Mouse (Mus musculus): Measurements from ENCODE around the gene Rpl13a.
"Not testable (repeated sequence)": the region's sequence is repeated elsewhere in the genome, so short reads cannot be mapped to it uniquely, and the experiment has no call there.

Rpl13a gene

DNA sequence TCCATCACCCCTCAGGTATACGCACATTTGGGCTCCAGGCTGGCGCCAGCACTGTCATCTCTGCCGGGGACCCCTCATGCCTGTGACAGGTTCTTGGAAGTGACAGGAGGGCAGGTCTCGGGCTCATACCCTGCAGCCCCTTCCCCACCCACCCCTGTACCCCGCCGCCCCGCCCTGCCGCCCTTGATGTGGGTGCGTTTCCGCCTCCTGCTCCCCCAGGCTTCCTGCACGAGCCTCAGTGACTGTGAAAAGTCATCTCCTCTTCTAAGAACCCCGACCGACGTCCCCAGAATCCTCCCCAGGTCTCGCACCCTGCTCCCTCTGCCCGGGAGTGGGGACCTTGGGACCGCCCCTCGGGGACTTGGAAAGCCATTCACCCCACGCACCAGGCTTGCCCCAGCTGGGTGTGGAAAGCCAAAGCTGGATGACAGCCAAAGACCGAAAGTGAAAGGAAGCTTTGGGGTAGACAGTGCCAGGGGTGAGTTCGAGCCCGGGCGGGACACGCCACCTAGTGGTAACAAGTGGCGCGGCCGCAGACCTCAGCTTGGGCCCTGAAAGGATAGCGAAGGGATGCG, 7.5 kb upstream of the Rpl13a start, which contains the start of the genes Gm45713 and Flt3l:
Gene Gm45713, minus strand, starts transcription at position 239 of the 575 bp plus-strand sequence.
Gene Flt3l, minus strand, starts transcription at position 440 of the 575 bp plus-strand sequence.
- DNase-seq (ENCODE audit: low read depth, low spot score): no peak

DNA sequence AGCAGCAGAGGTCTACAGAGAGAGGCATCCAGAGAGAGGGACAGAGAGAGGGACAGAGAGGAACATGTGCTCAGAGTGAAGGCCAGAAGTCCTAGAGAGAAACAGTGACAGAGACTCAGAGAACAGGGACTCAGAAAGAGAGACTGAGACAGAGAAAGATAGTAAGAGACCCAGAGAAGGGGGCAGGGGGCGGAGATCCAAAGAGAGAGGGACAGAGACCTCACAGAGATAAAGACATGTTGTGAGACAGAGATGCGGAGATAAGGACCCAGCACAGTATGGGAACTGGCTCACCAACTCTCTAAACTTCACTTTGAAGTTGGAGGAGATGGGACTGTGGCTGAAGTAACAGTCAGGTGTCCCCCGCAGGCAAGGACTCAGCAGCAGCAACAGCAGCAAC, 6.8 kb upstream of the Rpl13a start:
- DNase-seq (ENCODE audit: low read depth, low spot score): no peak

DNA sequence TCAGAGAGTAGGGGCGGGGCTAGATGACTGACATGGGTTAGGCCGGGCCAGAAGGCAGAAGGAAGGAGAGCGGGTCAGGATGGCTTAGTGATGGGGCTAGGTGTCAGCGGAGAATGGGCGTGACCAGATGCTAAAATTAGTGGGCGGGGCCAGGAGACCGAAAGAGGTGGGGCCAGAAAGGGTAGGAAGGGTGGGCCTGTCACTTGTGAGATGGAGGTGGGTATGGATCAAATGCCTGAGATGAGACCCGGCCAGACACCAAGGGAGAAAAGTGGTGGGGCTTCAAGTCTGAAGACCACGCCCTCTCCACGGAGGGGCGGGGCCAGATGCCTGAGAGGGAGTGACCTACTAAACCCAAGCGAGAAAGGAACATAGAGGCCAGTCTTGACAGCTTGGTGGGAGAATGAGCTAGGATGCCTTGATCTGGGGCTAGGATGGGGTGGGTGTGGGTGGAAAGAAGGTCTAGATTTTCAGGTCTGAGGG, 6.0 kb upstream of the Rpl13a start:
- DNase-seq (ENCODE audit: low read depth, low spot score): no peak

DNA sequence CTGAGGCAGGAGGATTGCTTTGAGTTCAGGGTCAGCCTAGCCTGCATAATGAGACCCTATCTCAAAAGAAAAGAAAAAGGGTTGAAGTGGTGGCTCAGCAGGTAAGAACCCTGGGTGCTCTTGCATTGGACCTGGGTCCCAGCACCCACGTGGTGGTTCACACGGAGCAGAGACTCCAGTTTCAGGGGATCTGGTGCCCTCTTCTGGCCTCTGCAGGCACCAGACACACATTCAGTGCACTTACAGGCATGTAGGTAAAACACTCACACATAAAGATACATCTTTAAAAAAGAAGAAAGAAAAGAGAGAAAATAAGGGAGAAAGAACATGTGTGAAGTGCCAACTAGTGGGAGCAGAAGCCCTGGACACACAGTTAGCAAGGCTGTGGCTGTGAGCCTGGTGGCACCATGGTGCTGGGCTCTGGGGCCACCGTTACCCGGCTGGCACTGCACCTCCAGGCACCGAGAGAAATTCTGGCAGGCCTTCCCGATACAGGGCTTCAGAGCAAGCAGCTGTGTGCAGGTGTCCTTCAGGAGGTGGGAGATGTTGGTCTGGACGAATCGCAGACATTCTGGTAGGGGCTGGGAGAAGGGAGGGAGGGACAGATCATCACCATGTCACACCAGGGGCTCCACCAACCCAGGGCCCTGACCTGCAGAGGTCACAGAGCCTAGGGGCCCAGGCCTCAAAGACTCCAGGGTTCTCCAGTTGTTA, 5.0 kb upstream of the Rpl13a start:
- DNase-seq (ENCODE audit: low read depth, low spot score): no peak

DNA sequence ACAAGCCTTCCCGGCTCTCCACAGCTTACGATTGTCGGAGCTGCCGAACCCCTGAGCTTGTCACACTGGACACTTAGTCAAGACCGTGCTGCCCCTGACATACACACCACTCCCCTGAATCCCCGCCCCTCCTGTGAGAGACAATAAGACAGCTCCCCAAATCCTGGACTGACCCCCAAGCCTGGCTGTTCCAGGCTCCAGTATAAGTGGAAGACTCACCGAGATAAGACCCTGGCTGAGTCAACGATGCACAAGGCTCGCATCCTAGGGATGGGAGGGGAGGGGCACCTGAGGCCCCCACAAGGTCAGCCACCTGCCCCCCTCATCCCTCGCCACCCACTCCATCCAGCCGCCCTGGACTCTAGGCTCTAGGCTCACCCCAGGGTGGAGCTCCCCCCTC, 3.3 kb upstream of the Rpl13a start:
- DNase-seq (ENCODE audit: low read depth, low spot score): no peak

DNA sequence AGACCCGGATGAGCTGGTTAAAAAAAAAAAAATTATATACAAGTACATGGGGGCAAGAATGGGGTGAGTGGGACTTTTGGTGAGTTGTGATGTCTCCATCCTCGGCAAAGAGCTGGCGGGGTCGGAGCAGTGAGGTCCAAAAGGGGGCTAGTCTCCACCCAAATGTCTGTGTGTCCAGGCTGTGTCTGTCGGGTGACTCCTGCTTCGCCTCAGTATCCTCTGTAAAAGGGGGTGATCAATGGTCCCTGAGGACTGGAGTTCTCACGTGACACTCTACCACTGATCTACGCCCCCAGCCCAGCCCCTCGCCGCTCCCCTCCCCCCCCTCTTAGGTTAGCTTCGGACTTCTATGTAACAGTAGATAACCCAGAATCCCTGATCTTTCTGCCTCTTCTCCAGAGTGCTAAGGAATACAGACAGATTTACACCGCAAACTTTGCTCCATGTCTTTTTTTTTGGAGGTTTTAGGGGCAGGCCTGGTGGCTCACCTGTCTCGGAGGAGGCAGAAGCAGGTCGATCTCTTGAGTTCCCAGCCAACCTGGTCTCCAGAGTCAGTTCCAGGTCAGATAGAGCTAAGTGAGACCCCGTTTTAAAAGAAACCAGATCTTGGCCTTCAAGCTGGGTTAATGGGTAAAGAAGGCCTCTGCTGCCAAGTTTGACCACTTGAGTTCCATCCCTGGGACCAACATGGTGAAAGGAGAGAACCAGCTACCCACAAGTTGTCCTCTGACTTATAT, 1.4 kb upstream of the Rpl13a start:
- no peak for DNase-seq (ENCODE audit: low read depth, low spot score)

DNA sequence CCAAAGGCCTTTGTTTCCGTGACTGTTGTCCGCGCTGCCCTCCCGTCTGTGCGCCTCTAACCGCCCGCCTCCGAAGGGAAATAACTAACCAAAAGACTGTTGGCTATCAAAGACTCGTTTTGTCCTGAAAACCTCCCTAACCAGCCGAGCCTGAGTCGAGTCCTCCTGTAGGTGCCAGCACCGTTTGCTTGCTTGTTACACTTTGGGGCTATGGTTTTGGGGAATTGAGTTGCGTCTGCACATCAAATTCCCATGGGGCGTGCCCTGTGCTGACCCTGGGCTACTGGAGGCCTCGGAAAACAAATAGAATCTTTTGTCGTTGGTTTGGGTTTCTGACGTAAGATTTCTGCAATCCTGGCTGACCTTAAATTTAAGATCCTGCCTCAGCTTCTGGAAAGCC, 757 bp upstream of the Rpl13a start:
- DNase-seq (ENCODE audit: low read depth, low spot score): no peak

DNA sequence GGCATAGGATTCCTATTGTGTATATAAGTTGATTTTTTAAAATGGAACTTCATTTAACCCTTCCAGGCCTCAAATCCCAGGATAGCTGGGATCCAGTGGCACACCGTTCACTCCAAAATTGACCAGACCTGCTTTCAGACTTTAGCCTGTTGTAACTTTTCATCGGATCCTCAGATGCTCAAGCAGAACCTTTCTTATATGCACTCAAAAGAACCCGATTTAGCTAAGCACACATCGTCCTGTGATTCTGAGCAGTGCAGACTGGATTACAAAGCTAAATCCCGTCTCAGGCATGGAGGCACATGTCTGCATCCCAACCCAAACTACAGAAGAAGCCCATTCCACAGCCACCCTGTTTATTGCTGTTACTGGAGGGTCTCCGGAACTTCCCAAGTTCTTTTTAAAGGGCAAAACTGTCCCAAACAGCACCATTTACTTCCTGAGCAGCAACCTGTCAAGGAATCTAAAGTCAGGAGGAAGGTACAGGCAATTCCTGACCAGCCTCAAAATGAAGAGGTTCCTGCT, 799 bp downstream of the Rpl13a start:
- no peak for DNase-seq (ENCODE audit: low read depth, low spot score)

DNA sequence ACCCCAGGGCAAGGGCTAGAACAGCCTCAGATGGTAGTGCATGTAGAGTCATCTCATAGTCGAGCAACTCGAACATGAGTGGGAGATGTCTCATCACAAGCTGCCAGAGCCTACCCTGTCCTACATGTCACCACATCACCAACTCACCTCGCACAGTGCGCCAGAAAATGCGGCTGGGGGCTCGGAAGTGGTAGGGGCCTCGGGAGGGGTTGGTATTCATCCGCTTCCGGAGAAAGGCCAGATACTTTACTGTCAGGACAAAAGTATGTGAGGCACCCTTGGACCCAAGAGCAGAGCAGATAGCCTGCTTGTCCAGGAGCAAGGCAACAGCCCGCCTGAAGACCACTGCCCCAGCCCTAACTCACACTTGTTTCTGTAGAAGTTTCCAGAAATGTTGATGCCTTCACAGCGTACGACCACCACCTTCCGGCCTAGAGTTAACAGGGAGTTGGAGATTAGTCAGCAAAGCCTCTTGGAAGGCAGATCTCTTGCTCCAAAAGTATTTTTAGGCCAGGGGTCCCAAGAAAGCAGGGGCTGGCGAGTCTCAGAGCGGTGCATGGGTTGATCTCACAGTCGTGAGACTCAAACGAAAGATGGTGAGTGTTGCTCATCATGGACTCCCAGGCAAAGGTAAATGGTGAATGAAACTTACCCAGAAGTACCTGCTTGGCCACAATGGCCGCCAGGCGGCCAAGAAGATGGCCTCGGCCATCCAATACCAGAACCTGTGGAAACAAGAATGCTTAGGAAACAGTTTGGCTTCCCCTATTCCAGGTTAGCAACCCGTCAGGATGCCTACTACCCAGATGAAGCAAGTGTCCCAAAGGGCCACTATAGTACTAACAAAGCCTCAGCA, 1.5 kb downstream of the Rpl13a start:
- no peak for DNase-seq (ENCODE audit: low read depth, low spot score)

DNA sequence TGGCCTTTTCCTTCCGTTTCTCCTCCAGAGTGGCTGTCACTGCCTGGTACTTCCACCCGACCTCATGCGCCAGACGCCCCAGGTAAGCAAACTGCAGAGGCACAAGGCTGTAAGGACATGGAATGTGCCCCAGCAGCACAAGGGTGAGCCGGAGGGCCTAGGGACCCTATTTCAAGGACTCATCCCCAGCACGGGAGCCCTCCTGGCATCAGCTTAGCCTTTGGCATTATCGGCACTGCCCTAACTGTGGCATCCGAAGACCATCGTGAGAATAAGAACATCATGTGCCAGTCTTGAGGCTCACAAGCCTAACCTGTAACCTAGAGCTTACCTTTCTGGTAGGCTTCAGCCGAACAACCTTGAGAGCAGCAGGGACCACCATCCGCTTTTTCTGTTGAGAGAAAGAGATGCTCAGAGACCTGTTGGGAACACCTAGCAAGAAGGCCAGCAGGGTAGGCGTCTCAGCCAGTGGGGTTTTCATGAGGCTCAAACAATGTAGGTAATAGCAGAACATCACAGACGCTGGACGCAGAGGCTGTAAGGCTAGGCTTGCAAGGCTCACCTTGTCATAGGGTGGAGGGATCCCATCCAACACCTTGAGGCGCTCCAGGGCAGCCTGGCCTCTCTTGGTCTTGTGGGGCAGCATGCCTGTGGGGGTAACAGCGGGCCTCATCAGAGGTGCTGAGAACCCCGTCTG, 2.3 kb downstream of the Rpl13a start:
- no peak for DNase-seq (ENCODE audit: low read depth, low spot score)

DNA sequence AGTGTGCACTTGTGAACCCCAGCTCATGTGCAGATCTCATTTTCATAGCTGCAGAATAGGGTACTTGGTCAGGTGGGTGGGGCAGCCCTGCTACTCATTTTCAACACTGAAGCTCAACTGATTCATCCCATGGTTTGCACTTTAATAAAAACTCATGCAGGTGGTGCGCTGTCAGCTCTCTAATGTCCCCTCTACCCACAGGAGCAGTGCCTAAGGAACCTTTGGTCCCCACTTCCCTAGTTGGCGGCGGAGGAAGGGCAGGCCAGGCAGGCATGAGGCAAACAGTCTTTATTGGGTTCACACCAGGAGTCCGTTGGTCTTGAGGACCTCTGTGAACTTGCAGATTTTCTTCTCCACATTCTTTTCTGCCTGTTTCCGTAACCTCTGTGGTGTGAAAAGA, 2.9 kb downstream of the Rpl13a start:
- not testable (repeated sequence) for DNase-seq (ENCODE audit: low read depth, low spot score)

DNA sequence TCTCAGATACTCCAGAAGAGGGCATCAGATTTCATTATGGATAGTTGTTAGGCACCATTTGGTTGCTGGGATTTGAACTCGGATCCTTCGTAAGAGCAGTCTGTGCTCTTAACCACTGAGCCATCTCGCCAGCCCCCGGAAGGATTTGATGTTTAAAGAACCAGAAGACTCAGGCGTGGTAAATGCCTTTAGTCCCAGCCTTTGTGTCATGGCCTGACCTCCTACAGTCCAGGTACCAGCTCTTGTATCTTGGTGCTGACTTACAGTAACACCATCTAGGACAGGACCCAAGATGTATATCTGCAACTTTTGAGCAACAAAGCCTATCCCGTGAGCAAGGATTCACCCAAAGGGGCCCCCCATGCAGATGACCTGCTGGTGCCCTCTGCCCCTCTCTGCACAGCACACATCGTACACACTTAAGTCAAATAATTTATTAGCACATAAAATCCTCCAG, 3.4 kb downstream of the Rpl13a start:
- DNase-seq (ENCODE audit: low read depth, low spot score): no peak

DNA sequence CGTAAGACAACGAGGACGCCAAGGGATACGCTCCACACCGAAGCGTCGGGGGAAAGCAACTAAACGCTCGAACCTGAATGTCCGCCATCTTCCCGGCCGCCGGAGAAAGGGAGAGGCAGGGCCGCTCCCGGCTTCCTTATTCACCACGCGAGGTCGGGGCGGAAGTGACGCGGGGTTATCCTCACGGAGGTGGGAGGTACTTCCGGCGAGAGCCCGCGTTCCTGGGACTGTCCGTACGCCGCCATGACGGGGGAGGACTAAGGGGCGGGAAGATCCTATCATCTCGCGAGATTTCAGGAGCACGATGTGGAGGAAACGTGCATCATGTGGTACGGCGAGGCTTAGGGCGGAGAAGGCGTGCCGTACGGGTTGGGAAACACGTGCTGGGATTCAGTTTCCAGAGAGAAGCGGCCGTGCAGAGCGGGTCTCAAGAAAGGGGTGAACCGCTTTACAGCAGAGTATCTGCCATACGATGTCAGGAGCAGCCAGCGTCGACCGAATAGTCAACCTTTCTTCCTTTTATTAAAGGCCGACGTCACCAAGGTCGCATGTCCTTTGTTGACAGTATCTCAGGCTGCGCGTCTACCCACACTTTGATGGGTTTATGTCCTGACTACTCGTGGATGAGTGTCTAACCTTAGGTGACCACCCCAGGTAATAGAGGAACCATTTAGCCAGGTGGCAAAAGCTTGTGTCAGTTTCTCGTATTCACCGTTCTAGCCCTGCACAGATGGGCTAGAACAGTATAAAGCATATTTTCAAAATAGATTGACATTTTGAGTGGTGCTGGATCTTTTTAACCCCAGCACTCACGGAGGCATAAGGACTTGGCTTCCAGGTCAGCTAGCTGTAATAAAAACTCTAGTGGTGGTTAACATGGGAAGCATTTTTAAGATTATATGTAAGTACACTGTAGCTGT, 4.1 kb downstream of the Rpl13a start, which contains the start of gene Rps11:
Gene Rps11, minus strand, starts transcription at position 216 of the 920 bp plus-strand sequence.
- peak; percentile 99 for DNase-seq (ENCODE audit: low read depth, low spot score)

DNA sequence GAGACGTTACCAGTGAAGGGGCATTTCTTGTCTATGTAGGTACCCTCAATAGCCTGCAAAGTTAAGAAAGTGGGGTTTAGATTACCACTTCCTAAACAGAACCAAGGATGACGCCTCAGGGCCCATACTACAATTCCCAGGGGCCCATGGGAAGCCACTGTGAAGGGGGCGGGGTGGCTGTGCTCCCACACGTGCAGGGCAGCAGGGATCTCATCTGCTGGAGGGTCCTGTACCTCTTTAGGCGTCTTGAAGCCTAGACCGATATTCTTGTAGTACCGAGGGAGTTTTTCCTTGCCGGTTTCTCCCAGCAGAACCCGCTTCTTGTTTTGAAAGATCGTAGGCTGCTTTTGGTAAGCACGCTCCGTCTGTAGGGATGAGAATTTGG, 5.4 kb downstream of the Rpl13a start:
- no peak for DNase-seq (ENCODE audit: low read depth, low spot score)

DNA sequence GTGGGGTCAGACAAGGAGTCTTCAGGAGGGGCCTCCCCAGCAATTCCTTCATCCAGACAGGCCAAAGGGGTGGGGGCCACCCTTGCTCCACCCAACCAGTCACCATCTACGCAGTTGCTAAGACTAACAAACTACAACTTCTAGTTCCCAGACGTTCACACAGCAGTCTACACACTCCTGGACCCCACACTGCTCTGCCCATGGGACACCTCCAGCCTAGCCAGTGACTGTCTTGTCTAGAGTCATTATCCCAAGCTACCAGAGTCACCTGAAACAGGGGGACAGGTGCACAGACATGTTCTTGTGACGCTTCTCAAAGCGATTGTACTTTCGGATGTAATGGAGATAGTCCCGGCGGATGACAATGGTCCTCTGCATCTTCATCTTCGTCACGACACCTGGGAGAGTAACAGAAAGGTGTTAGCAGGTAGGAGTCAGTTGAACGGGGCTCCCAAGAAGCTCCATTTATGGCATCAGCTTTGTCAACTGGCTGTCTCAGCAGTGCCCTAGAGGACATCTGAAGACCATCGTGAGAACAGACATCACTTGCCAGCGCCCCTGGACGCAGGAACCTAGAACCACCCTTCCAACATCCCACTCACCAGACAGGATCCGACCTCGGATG, 5.9 kb downstream of the Rpl13a start:
- DNase-seq (ENCODE audit: low read depth, low spot score): no peak

DNA sequence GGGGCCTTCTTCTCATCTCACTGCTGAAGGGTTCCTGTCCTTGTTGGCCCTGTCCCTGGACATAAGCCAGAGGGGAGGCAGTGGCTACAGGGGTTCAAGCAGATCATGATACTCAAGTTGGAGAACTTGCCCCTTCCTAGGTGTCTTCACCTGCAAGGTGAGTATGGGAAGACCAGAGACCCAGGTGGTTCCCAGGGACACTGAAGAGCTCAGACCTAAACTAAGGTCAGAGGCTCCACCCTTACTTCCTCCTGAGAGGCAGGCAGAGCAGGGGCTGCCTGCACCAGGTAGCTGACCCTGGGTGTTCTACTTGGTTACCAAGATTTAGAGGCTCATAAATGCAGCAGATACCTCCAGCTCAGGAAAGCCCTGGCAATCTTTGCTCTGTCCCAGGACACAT, 6.6 kb downstream of the Rpl13a start:
- no peak for DNase-seq (ENCODE audit: low read depth, low spot score)

DNA sequence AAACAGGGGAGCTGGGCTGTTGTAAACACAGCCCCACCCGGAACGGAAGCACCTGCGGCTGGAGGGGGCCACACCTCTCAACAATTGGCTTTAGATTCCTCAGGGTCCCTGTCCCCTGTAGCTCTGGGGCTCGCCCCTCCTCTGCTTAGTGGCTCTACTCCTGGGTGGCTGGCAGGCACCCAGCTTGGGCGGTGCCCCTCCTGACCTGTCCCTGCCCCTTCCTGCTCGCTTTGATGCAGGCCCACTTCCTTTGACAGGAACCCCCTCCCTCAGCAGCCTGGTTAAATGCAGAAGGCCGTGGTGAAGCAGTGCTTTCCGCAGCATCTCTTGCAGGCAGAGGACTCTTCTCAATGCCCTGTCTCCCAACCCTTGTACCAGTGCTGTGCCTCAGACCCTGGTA, 7.2 kb downstream of the Rpl13a start:
- DNase-seq (ENCODE audit: low read depth, low spot score): no peak

DNA sequence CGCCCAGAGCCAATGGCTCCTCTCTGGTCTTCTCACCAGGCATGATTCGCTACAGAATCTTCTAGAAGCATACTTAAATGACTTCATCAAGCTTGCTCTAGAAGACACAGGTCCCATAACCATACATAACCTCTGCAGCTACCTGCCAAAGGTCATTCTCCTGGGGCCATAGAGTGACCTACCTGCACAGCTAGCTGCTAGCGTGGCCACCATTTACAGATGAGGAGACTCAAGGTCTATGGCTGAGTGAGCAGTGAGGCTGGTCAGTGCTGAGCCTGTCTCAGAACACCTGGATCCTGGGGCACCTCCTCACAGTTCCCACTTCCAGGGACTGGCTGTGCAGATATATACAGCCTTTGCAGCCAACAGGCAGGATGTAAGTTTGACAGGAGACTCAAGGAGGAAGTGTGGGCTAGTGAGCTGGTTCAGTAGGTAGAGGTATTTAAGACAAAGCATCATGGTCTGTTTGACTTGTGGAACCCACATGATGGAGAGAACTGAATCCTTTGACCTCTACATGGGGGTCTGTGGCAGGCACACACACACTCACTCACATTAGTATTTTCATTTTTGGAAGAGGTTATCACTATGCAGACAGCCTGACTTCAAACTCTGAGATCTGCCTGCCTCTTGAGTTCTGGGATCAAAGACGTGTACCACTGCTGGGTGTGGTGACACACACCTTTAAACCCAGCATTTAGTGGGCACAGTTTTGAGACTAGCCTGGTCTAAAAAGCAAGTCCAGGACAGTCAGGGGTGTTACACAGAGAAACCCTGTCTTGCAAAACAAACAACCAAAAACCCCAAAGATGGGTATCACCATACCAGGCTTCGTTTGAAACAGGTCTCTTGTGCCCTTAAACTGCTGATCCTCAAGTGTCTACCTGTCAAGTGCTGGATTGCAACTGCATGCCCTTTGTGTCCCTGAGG, 8.5 kb downstream of the Rpl13a start:
- no peak for DNase-seq (ENCODE audit: low read depth, low spot score)
